Mouse (Mus musculus) kidney, adult 2 months (tissue): ENCODE measurements around the gene C1qtnf7.

Experiments used
- CTCF ChIP-seq: fragments of 200-500 bp; conservative IDR thresholded peaks from 2 replicates; pipeline ENCODE4 v1.5.1; 2011; ENCODE audit warnings: low read depth, mild to moderate bottlenecking, control low read depth, low read length, moderate library complexity, mixed read lengths; ENCODE audit not compliant: insufficient read depth, insufficient read length
- POLR2A ChIP-seq: fragments of 200-500 bp; IDR thresholded peaks from one replicate; pipeline ENCODE4 v1.6.1; 2011; ENCODE audit warnings: low read depth, low read length, control low read depth

GRCm38 (mm10) chr5:43557436-43557835, 42.1 kb downstream of the C1qtnf7 start:
- no peak for TF ChIP-seq CTCF
- no peak for TF ChIP-seq POLR2A
